Mouse (Mus musculus): ENCODE data around the gene Arl4c. TPM values are rescaled to one million over a fixed set of nuclear protein-coding genes. Genes with fewer than 3 reads are reported as not detected.

The Arl4c gene
- polyA plus RNA-seq, 1 experiment from 2014 or later = 11.5 TPM

DNA sequence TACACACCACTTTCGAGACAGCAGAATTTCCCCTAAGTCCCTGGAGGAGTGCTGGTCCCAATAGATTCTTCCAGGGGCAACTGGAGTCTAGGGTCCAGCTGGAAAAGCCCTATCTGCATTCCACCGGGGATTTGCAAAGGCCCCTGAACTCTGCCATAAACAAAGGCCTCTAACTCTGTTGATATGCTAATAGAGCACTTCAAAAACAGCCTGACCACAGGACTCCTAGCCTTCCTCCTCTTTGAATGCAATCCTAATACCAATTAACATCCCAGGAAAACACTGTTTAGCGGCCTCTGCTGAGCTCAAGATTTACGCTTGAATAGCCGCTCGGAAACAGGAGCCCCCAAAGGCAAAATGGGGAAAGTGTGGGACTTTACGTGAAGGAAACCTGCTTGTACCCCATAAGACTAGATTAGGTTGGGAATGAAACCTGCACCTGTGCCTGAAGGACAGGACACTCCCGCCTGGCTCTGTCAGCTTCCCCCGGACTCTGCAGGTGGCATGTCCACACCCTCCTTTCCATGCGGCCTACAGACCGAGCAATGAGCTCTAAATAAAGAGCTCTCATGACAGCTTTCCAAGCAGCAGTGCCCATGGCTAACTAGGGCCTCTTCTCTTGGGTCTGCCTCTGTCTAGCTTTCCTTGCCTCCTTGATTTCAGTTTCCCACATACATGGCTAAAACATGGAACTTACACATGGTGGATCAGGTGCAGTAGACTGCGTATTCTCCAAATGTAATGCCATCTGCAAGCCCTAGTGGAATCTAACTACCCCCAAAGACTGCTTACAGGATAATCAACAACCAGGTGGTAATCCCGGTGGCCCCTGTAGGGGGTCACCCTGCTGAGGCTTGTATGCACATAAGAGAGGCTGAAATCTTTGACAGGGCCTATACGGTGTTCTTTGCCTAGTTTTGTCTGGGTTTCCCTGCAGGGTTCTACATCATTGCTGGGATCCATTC, 32.9 kb downstream of the Arl4c start:
- no peak for ATAC-seq (ENCODE audit: low FRiP score, low read depth)
- Histone ChIP-seq H3K9me3 (no peaks in the 10 kb centered on the region), H3K4me2 (replicated peaks) (no peak overlapping the region), H3K4me3 (no peak overlapping the region), H3K9ac (no peak overlapping the region), H3K36me3 (no peaks in the 10 kb centered on the region), H3K4me1 (peaks cover 5% of the 10 kb centered on the region), H3K27ac (no peak overlapping the region), H3K27me3 (0 out of 2 replicates have a peak, but pooled peaks cover 3% of the 10 kb centered on the region)
- 29% methylated on average over 14 of the region's 14 CpGs for WGBS

DNA sequence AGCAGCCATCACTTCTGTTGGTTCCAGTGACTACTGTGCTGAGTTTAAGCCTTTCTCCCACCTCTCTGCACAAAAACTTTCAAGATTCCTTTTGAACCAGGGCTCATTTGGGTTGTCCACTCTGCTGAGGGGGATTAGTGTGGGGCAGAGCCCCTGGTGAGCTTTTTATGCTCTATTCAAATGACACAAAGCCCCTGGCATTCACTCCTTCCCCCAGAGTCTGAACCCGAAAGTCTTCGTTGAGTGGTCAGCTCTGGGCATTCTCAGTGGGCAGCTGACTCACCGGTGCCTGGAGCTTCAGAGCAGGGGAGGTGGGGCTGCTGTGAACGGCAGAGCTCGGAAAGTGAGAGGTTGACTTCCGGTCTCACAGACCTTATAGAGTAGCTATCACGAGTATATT, 33.7 kb downstream of the Arl4c start:
- WGBS = 13% methylated on average over 7 of the region's 7 CpGs
- H3K9me3 ChIP-seq = no peaks in the 10 kb centered on the region
- no peak overlapping the region for H3K4me3 ChIP-seq
- no peaks in the 10 kb centered on the region for H3K36me3 ChIP-seq
- H3K27me3 ChIP-seq = 0 out of 2 replicates have a peak, but pooled peaks cover 3% of the 10 kb centered on the region
- H3K27ac ChIP-seq = no peak overlapping the region
- no peak overlapping the region for H3K4me2 ChIP-seq (replicated peaks)
- no peak overlapping the region for H3K9ac ChIP-seq
- ATAC-seq (ENCODE audit: low FRiP score, low read depth) = no peak
- peaks cover 5% of the 10 kb centered on the region for H3K4me1 ChIP-seq

- 0 out of 2 replicates have a peak, but pooled peaks cover 3% of the 10 kb centered on the region for H3K27me3 ChIP-seq
These were observed 37.4 kb downstream of the Arl4c start for GRCm38 (mm10) chr1:88664623-88665022.

DNA sequence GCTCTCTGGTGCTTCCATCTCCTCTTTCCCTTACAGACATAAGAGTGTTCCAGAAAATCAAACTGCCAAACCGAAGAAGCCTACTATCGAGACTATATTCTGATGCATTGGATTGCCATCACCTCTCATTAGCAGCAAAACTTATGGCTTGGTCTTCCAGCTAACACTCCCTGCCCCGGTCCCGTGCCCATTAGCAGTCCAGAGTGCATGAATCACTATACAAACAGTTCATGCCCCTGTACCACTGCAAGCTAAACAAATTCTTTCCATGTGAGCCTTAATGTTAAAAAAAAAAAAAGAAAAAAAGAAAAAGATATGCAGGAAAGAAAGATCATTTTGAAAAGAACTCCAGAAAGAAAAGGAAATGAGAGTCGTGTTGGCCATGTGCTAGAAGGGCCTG, 39.3 kb downstream of the Arl4c start:
- Histone ChIP-seq H3K4me3 (no peak overlapping the region), H3K36me3 (no peaks in the 10 kb centered on the region), H3K4me1 (no peaks in the 10 kb centered on the region), H3K27me3 (no peaks in the 10 kb centered on the region), H3K4me2 (replicated peaks) (no peak overlapping the region), H3K27ac (no peak overlapping the region), H3K9me3 (no peaks in the 10 kb centered on the region), H3K9ac (no peak overlapping the region)
- no peak for ATAC-seq (ENCODE audit: low FRiP score, low read depth)
- 69% methylated on average over 5 of the region's 5 CpGs for WGBS

More at GRCm38 (mm10) chr1:88664623-88665022, 37.4 kb downstream of the Arl4c start:
- WGBS = 67% methylated on average over 3 of the region's 3 CpGs
- Histone ChIP-seq H3K4me1 (peaks cover 5% of the 10 kb centered on the region), H3K27ac (no peak overlapping the region), H3K4me2 (replicated peaks) (no peak overlapping the region), H3K9ac (no peak overlapping the region), H3K9me3 (no peaks in the 10 kb centered on the region), H3K36me3 (no peaks in the 10 kb centered on the region), H3K4me3 (no peak overlapping the region)
- no peak for ATAC-seq (ENCODE audit: low FRiP score, low read depth)

- no peak for ATAC-seq (ENCODE audit: low FRiP score, low read depth)
- Histone ChIP-seq H3K4me1 (no peaks in the 10 kb centered on the region), H3K27me3 (no peaks in the 10 kb centered on the region), H3K4me2 (replicated peaks) (no peak overlapping the region), H3K4me3 (no peak overlapping the region), H3K27ac (no peak overlapping the region), H3K36me3 (no peaks in the 10 kb centered on the region), H3K9me3 (no peaks in the 10 kb centered on the region), H3K9ac (no peak overlapping the region)
- WGBS = 92% methylated on average over 3 of the region's 3 CpGs
These were observed 40.8 kb downstream of the Arl4c start for GRCm38 (mm10) chr1:88661209-88661608.

DNA sequence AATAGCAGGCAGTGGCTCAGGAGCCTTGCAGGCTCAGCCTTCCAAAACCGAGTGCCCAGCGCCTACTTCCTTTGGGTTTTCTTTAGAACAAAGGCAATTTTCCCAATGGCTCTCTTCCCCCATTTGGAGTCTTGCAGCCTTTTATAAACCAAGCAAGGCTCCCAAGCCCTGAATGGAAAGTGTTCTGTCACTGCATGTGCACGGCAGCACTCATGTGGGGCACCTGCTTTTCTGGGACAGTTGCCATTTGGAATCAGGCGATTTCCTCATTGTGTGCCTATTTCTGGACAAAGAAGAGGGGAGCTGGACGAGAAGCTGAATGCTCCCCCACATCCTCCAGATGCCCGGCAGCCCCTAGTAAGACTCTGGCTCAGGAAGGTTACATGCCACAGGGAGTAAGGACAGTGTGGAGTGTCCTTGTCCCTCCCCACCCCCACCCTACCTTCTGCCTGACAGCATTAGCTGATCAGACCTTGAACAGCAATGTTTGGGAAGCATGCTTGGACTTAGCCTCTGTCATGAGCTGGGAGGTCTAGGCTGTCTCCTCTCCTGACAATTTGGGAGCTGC, 43.6 kb downstream of the Arl4c start:
- 68% methylated on average over 6 of the region's 6 CpGs for WGBS
- Histone ChIP-seq H3K4me3 (no peak overlapping the region), H3K9me3 (no peaks in the 10 kb centered on the region), H3K4me2 (replicated peaks) (no peak overlapping the region), H3K4me1 (no peaks in the 10 kb centered on the region), H3K9ac (no peak overlapping the region), H3K27me3 (no peaks in the 10 kb centered on the region), H3K36me3 (no peaks in the 10 kb centered on the region), H3K27ac (no peak overlapping the region)
- no peak for ATAC-seq (ENCODE audit: low FRiP score, low read depth)

DNA sequence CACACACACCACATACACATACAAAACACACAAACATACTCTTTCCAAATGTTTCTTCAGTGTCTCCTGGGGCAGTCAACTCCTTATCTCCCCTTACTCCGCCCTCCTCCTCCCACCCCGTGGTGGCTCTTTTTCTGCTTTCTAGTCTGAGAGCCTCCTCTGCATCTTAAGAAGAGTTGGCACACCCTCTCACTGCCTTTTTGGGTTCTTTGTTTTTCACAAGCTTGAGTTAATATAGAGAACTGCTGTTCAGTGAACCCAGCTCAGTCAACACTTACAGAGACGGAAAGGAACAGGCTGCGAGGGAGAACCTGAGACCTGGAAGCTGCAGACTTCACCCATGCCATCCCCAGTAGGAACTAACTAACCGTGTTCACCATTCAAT, 45.9 kb downstream of the Arl4c start:
- no peak for ATAC-seq (ENCODE audit: low FRiP score, low read depth)
- Histone ChIP-seq H3K9me3 (no peaks in the 10 kb centered on the region), H3K27ac (no peak overlapping the region), H3K4me1 (no peaks in the 10 kb centered on the region), H3K36me3 (no peaks in the 10 kb centered on the region), H3K27me3 (no peaks in the 10 kb centered on the region), H3K4me2 (replicated peaks) (no peak overlapping the region), H3K4me3 (no peak overlapping the region), H3K9ac (no peak overlapping the region)
- 80% methylated on average over 5 of the region's 5 CpGs for WGBS

- ATAC-seq (ENCODE audit: low FRiP score, low read depth) = no peak
- Histone ChIP-seq H3K9me3 (no peaks in the 10 kb centered on the region), H3K9ac (no peak overlapping the region), H3K4me2 (replicated peaks) (no peak overlapping the region), H3K4me3 (no peak overlapping the region), H3K27me3 (no peaks in the 10 kb centered on the region), H3K4me1 (no peaks in the 10 kb centered on the region), H3K27ac (no peak overlapping the region), H3K36me3 (no peaks in the 10 kb centered on the region)
- WGBS = 78% methylated on average over 3 of the region's 3 CpGs
These were observed 46.4 kb downstream of the Arl4c start for GRCm38 (mm10) chr1:88655473-88656095.

GRCm38 (mm10) chr1:88654521-88655472, 47.2 kb downstream of the Arl4c start:
- no peaks in the 10 kb centered on the region for H3K9me3 ChIP-seq
- no peak for ATAC-seq (ENCODE audit: low FRiP score, low read depth)
- no peak overlapping the region for H3K4me3 ChIP-seq
- no peak overlapping the region for H3K9ac ChIP-seq
- 76% methylated on average over 9 of the region's 9 CpGs for WGBS
- no peaks in the 10 kb centered on the region for H3K27me3 ChIP-seq
- no peaks in the 10 kb centered on the region for H3K4me1 ChIP-seq
- no peaks in the 10 kb centered on the region for H3K36me3 ChIP-seq
- H3K4me2 ChIP-seq (replicated peaks) = no peak overlapping the region
- H3K27ac ChIP-seq = no peak overlapping the region

DNA sequence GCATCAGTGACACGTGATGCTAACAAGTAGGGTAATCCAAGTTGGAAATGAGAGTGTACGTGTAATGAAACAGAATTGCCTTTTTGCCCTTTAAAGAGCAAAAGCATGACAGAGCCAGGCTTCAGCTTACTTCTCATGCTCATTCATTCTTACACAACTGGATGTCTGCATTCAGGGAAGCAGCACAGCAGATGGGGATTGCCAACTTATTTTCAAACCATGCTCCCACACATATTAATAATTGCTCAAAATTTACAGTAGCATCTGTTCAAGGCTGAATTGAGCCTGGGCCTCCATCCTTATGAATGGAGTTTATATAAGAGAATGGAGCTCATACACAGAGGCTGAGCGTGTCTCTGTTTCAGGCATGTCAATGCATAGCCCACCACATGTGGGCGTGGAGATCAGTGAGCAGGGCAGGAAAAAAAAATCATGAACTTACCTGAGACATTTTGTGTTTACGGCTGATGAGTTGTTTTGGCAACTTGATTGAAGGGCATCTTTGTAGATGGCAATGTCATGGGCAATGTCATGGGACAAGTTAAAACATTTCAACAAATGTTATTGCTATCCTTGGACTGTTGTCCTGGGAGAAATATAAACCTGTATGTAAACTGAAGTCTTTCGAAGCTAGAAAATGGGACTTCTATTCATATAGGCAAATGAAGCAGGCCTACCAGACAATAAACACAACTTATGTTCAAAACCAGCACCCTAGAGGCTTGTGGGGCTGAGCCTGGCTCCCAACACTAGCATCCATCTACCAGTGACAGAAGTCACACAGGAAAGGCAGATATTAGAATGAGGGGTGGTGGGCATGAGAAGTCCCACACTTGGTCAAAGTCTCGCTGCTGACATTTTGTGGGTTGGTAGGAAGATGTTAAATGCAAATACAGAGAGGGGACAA, 48.2 kb downstream of the Arl4c start:
- no peaks in the 10 kb centered on the region for H3K36me3 ChIP-seq
- WGBS = 86% methylated on average over 7 of the region's 7 CpGs
- H3K4me1 ChIP-seq = no peaks in the 10 kb centered on the region
- H3K9me3 ChIP-seq = no peaks in the 10 kb centered on the region
- no peak overlapping the region for H3K4me3 ChIP-seq
- no peaks in the 10 kb centered on the region for H3K27me3 ChIP-seq
- H3K4me2 ChIP-seq (replicated peaks) = no peak overlapping the region
- H3K27ac ChIP-seq = no peak overlapping the region
- ATAC-seq (ENCODE audit: low FRiP score, low read depth) = no peak
- no peak overlapping the region for H3K9ac ChIP-seq

DNA sequence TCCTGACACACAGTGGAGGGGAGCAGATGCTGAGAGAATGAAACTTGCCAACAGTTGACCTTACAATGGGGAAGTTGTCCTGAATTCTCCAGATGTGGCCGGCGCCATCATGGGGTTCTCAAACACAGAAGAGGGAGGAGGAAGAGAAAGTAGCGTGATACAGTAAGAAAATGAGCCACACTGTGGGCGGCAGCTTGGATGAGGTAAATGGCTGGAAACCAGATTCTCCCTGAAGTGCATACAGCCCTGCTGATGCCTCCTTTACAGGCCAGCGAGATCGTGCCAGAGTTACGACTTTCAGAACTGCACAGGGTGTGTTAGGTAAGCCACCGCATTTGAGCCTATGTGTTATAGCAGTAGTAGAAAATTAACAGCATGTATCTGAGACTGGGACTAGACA, 49.3 kb downstream of the Arl4c start:
- no peak for ATAC-seq (ENCODE audit: low FRiP score, low read depth)
- H3K27ac ChIP-seq = no peak overlapping the region
- WGBS = 81% methylated on average over 8 of the region's 8 CpGs
- no peaks in the 10 kb centered on the region for H3K9me3 ChIP-seq
- no peaks in the 10 kb centered on the region for H3K4me1 ChIP-seq
- no peak overlapping the region for H3K4me2 ChIP-seq (replicated peaks)
- H3K9ac ChIP-seq = no peak overlapping the region
- no peak overlapping the region for H3K4me3 ChIP-seq
- no peaks in the 10 kb centered on the region for H3K36me3 ChIP-seq
- H3K27me3 ChIP-seq = no peaks in the 10 kb centered on the region
